Mouse (Mus musculus) thymus, adult 2 months (tissue): ENCODE measurements at regions not wholly inside any gene's neighbourhood (a gene's known extent, or its start where the extent isn't known, plus 50 kb on each side); places are given as distances from the start of the nearest gene placed in this dataset.

Experiments
- CTCF ChIP-seq: fragments of 200-500 bp; IDR thresholded peaks from 2 replicates; pipeline ENCODE4 v1.5.1; 2012; ENCODE audit warnings: mild to moderate bottlenecking, control low read depth, low read length, moderate library complexity, borderline replicate concordance; ENCODE audit not compliant: control insufficient read depth, poor library complexity, insufficient read depth; ENCODE audit errors: extremely low read depth
- POLR2A ChIP-seq: fragments of 200-500 bp; IDR thresholded peaks from 2 replicates; pipeline ENCODE4 v1.6.1; 2012; ENCODE audit warnings: mild to moderate bottlenecking, low read length, control low read depth, moderate library complexity; ENCODE audit not compliant: control insufficient read depth, poor library complexity, insufficient read depth; ENCODE audit errors: extremely low read depth

DNA sequence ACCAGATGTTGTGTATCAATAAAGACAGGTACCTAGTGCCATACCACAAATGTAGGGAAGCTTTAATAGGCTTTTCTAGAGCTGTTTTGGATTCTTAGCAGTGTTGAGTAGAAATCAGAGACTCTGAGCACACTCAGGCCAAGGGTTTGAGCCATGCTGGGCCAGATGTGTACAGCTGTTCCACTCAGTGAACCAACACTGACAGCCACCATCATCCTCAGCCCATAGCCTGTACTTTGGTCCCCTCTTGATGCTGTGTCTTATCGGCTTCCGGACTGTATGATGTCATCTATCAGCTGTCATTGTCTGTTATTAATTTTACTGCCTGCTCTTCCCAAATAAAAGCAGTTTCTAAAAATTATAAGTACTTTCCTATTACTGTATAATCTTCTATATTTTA lies 123.6 kb upstream of the Lef1 start:
- TF ChIP-seq CTCF (no peak), POLR2A (no peak)
